Mouse (Mus musculus): ENCODE results near the gene Acap1. TPM values are rescaled to one million over a fixed set of nuclear protein-coding genes. Genes with fewer than 3 reads are reported as not detected.

Gene Acap1
- polyA plus RNA-seq, 1 experiment from 2014 or later, result 1.0 TPM

- Histone ChIP-seq H3K4me3 (0 out of 2 replicates have a peak overlapping the region, but pooled peaks have one; percentile 1), H3K4me1 (peaks cover 29% of the 10 kb centered on the region), H3K36me3 (peaks cover 90% of the 10 kb centered on the region), H3K9me3 (replicated peaks) (no peaks in the 10 kb centered on the region), H3K27me3 (ENCODE audit: low read depth, poor library complexity, severe bottlenecking) (no peaks in the 10 kb centered on the region), H3K27ac (replicated peaks) (no peak overlapping the region)
- 93% methylated on average over 17 of the region's 17 CpGs for WGBS
- no peak for DNase-seq (ENCODE audit: low spot score)
Measured at GRCm38 (mm10) chr11:69910781-69911560, 15.6 kb upstream of the Acap1 start.

GRCm38 (mm10) chr11:69910177-69910576, 14.8 kb upstream of the Acap1 start:
- no peaks in the 10 kb centered on the region for H3K27me3 ChIP-seq (ENCODE audit: low read depth, poor library complexity, severe bottlenecking)
- 93% methylated on average over 8 of the region's 8 CpGs for WGBS
- H3K36me3 ChIP-seq, result peaks cover 90% of the 10 kb centered on the region

GRCm38 (mm10) chr11:69909174-69909573, 13.8 kb upstream of the Acap1 start:
- WGBS, result 92% methylated on average over 5 of the region's 5 CpGs
- Histone ChIP-seq H3K9me3 (replicated peaks) (no peaks in the 10 kb centered on the region), H3K27me3 (ENCODE audit: low read depth, poor library complexity, severe bottlenecking) (no peaks in the 10 kb centered on the region), H3K4me3 (no peak overlapping the region), H3K4me1 (peaks cover 11% of the 10 kb centered on the region), H3K36me3 (peaks cover 94% of the 10 kb centered on the region), H3K27ac (replicated peaks) (no peak overlapping the region)
- DNase-seq (ENCODE audit: low spot score), result no peak

More at GRCm38 (mm10) chr11:69910177-69910576, 14.8 kb upstream of the Acap1 start:
- Histone ChIP-seq H3K4me3 (peak overlapping the region; percentile 1; the same call in 1 of the 2 replicates), H3K4me1 (peaks cover 21% of the 10 kb centered on the region), H3K9me3 (replicated peaks) (no peaks in the 10 kb centered on the region), H3K27ac (replicated peaks) (no peak overlapping the region)
- no peak for DNase-seq (ENCODE audit: low spot score)

DNA sequence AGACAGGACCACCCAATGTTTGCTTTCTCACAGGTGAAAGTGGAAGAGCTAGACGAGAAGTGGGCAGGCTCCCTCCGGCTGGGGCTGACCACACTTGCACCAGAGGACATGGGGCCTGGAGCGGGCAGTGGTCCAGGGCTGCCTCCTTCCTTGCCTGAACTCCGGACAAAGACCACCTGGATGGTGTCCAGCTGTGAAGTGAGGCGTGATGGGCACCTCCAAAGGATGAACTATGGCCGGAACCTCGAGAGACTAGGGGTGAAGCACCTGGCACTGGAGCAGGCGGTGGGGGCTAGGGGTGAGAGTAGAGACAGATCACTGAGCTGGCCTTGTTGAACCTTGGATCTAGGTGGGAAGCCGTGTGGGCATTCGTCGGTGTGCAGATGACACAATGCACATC, 13.3 kb upstream of the Acap1 start:
- DNase-seq (ENCODE audit: low spot score), result no peak
- no peak overlapping the region for H3K4me3 ChIP-seq
- WGBS, result 94% methylated on average over 11 of the region's 11 CpGs
- H3K27ac ChIP-seq (replicated peaks), result no peak overlapping the region
- H3K9me3 ChIP-seq (replicated peaks), result no peaks in the 10 kb centered on the region
- H3K36me3 ChIP-seq, result peaks cover 100% of the 10 kb centered on the region
- H3K27me3 ChIP-seq (ENCODE audit: low read depth, poor library complexity, severe bottlenecking), result no peaks in the 10 kb centered on the region
- peaks cover 10% of the 10 kb centered on the region for H3K4me1 ChIP-seq

DNA sequence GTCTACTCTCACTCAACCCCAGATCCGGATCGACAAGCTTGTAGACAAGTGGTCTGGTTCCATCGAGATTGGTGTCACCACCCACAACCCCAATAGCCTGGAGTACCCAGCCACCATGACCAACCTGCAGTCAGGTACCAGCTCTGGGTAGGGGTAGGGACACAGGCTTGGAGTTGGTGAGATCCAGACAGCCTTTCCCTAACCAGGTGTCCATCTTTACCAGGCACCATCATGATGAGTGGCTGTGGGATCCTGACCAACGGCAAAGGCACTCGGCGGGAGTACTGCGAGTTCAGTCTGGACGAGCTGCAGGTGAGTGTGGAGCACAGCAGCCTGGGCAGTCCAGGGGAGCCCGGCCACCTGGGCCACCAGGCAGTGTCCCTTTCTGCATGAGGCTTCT, 9.0 kb upstream of the Acap1 start:
- H3K4me3 ChIP-seq, result peak overlapping the region; percentile 8; the same call in 1 of the 2 replicates
- no peaks in the 10 kb centered on the region for H3K27me3 ChIP-seq (ENCODE audit: low read depth, poor library complexity, severe bottlenecking)
- H3K36me3 ChIP-seq, result peaks cover 65% of the 10 kb centered on the region
- 97% methylated on average over 9 of the region's 9 CpGs for WGBS
- no peak overlapping the region for H3K27ac ChIP-seq (replicated peaks)
- H3K9me3 ChIP-seq (replicated peaks), result no peaks in the 10 kb centered on the region
- DNase-seq (ENCODE audit: low spot score), result no peak
- peaks cover 32% of the 10 kb centered on the region for H3K4me1 ChIP-seq

GRCm38 (mm10) chr11:69902972-69903371, 7.6 kb upstream of the Acap1 start:
- Histone ChIP-seq H3K4me1 (peaks cover 45% of the 10 kb centered on the region), H3K9me3 (replicated peaks) (no peaks in the 10 kb centered on the region), H3K4me3 (peak overlapping the region; percentile 91), H3K36me3 (peaks cover 51% of the 10 kb centered on the region), H3K27me3 (ENCODE audit: low read depth, poor library complexity, severe bottlenecking) (no peaks in the 10 kb centered on the region), H3K27ac (replicated peaks) (no peak overlapping the region)
- DNase-seq (ENCODE audit: low spot score), result no peak
- WGBS, result 91% methylated on average over 13 of the region's 13 CpGs

- DNase-seq (ENCODE audit: low spot score), result no peak
- Histone ChIP-seq H3K4me3 (peak overlapping the region; percentile 91), H3K27ac (replicated peaks) (peak overlapping the region; percentile 100), H3K27me3 (ENCODE audit: low read depth, poor library complexity, severe bottlenecking) (no peaks in the 10 kb centered on the region), H3K4me1 (peaks cover 51% of the 10 kb centered on the region), H3K9me3 (replicated peaks) (no peaks in the 10 kb centered on the region), H3K36me3 (peaks cover 46% of the 10 kb centered on the region)
- under 1% methylated on average over 39 of the region's 39 CpGs for WGBS
Measured at GRCm38 (mm10) chr11:69901993-69902392, 6.7 kb upstream of the Acap1 start.

GRCm38 (mm10) chr11:69901406-69901846, 6.1 kb upstream of the Acap1 start:
- WGBS, result under 1% methylated on average over 42 of the region's 42 CpGs
- Histone ChIP-seq H3K4me1 (peaks cover 51% of the 10 kb centered on the region), H3K4me3 (peak overlapping the region; percentile 91), H3K27me3 (ENCODE audit: low read depth, poor library complexity, severe bottlenecking) (no peaks in the 10 kb centered on the region), H3K36me3 (peaks cover 41% of the 10 kb centered on the region), H3K9me3 (replicated peaks) (no peaks in the 10 kb centered on the region), H3K27ac (replicated peaks) (peak overlapping the region; percentile 100)
- DNase-seq (ENCODE audit: low spot score), result peak; percentile 97

DNA sequence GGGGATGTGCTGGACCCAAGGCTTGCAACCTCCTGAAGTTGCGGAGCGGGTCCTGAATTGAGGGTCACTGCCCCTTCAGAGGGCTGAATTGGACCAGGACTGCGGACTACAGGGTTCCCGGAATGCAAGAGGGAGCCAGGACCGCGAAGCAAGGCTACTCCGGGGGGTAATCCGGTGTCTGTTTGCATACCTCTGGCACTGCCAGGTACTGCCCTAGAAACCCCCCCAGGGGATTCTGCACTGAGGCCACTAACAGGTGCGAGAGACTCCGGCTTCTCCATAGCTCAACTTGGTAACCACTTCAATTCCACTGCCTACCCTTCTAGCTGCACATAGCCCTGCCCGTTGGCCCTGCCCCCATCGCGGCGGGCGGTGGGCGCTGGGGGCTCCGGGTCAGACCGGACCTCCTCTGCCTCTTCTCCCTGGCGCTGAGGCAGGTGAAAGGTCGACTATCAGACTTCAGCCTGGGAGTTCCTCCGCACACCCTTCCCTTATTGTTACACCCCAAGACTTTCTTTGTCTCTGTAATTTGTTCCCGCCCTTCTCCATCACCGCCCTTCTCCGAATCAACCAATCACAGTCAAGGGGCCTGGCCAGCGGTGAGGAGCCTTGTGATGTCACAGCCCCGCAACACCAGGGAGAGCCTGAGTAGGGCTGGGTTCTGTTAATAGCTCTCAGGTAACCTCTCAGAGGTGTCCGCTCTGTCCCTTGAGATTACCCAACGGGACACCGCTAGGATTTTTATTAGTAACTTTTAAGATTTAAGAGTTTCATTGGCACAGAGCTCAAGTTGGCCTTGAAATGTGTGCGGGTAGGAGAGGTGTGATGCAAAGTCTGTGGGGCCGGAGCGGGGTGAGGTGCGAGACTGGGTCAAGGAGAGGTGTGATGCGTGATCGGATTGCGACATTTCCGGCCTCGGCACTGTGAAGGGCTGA, 5.4 kb upstream of the Acap1 start, which contains the start of the genes 2810408A11Rik and Neurl4:
Gene 2810408A11Rik, minus strand, starts transcription at position 517 of the 935 bp plus-strand sequence.
Gene Neurl4, plus strand, starts transcription at position 602 of the 935 bp plus-strand sequence.
- DNase-seq (ENCODE audit: low spot score), result peak; percentile 93
- no peaks in the 10 kb centered on the region for H3K27me3 ChIP-seq (ENCODE audit: low read depth, poor library complexity, severe bottlenecking)
- peak within 1 kb of the TSS; percentile 91 for H3K4me3 ChIP-seq
- peaks cover 51% of the 10 kb centered on the region for H3K4me1 ChIP-seq
- no peaks in the 10 kb centered on the region for H3K9me3 ChIP-seq (replicated peaks)
- H3K36me3 ChIP-seq, result peaks cover 34% of the 10 kb centered on the region
- H3K27ac ChIP-seq (replicated peaks), result peak within 1 kb of the TSS; percentile 100
- under 1% methylated on average over 38 of the region's 38 CpGs for WGBS

GRCm38 (mm10) chr11:69899870-69900269, 4.5 kb upstream of the Acap1 start:
- no peaks in the 10 kb centered on the region for H3K27me3 ChIP-seq (ENCODE audit: low read depth, poor library complexity, severe bottlenecking)
- peaks cover 51% of the 10 kb centered on the region for H3K4me1 ChIP-seq
- DNase-seq (ENCODE audit: low spot score), result no peak
- peaks cover 25% of the 10 kb centered on the region for H3K36me3 ChIP-seq
- WGBS, result 29% methylated on average over 4 of the region's 4 CpGs
- H3K9me3 ChIP-seq (replicated peaks), result no peaks in the 10 kb centered on the region
- H3K4me3 ChIP-seq, result peak overlapping the region; percentile 91
- peak overlapping the region; percentile 100 for H3K27ac ChIP-seq (replicated peaks)

- H3K27ac ChIP-seq (replicated peaks), result no peak overlapping the region
- no peaks in the 10 kb centered on the region for H3K9me3 ChIP-seq (replicated peaks)
- H3K4me1 ChIP-seq, result peaks cover 23% of the 10 kb centered on the region
- DNase-seq (ENCODE audit: low spot score), result no peak
- no peaks in the 10 kb centered on the region for H3K27me3 ChIP-seq (ENCODE audit: low read depth, poor library complexity, severe bottlenecking)
- 89% methylated on average over 5 of the region's 5 CpGs for WGBS
- peaks cover 5% of the 10 kb centered on the region; the same call in 1 of the 2 replicates for H3K36me3 ChIP-seq
- H3K4me3 ChIP-seq, result no peak overlapping the region
Measured at GRCm38 (mm10) chr11:69894671-69895070, 668 bp downstream of the Acap1 start.

- no peak for DNase-seq (ENCODE audit: low spot score)
- H3K27ac ChIP-seq (replicated peaks), result no peak overlapping the region
- H3K27me3 ChIP-seq (ENCODE audit: low read depth, poor library complexity, severe bottlenecking), result no peaks in the 10 kb centered on the region
- H3K36me3 ChIP-seq, result no peaks in the 10 kb centered on the region
- no peaks in the 10 kb centered on the region for H3K4me1 ChIP-seq
- no peak overlapping the region for H3K4me3 ChIP-seq
- 86% methylated on average over 4 of the region's 4 CpGs for WGBS
- no peaks in the 10 kb centered on the region for H3K9me3 ChIP-seq (replicated peaks)
Measured at GRCm38 (mm10) chr11:69891482-69891881, 3.9 kb downstream of the Acap1 start.
